Mouse (Mus musculus): ENCODE data around the gene Wdr62.
"Not testable (repeated sequence)": the region's sequence is repeated elsewhere in the genome, so short reads cannot be mapped to it uniquely, and the experiment has no call there.

Gene Wdr62

DNA sequence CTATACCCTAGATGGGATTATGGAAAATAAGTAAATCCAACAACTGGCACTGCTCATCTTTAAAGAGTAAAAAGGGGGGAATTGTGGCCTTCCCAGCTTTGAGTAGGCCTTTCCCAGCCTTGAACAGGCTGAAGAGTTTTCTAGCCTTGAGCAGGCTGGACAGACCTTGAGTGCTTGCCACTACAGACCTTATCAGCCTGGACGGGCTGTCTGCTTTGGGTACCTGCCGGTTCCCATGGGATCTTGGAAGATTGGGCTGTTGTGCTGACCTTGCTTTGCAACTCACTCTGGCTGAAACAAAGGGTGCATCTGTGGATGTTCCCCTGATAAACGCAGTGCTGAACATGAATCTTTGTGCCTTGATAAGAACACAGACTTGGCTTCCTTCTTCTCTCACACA is 66.3 kb downstream of the Wdr62 start:
- no peak for DNase-seq (ENCODE audit: extremely low read depth, insufficient read length, low spot score)

DNA sequence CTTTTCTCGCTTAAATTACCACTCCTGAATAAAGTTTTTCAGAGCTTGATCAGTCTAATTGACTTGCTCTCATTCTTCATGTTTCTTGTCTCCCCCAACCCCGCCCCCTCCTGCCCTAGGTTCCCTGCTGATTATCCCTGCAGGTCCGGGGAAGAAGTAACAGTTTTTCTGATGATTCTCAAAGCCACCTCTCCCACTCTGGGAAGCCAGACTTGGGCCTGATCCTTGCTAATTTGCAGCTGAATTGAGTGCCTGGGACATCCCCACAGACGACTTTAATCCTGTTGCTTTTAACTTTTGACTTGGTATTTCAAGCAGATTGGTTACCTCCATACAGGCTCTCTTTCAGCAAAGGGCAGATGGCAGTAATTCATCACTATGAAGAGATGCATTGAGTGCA is 69.2 kb downstream of the Wdr62 start:
- no peak for DNase-seq (ENCODE audit: extremely low read depth, insufficient read length, low spot score)

DNA sequence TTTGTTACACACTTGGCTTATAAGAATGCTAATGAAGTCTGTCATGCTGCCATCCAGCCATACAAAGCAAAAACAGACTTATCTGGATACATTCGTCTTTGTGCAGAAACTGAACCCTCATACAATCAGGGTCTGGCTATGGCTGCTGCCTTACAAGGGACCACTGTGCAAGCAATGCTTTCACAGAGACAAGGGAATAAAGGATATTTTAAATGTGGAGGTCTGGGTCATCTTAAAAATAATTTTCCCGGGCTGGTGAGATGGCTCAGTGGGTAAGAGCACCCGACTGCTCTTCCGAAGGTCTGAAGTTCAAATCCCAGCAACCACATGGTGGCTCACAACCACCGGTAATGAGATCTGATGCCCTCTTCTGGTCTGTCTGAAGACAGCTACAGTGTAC is 73.9 kb downstream of the Wdr62 start:
- not testable (repeated sequence) for DNase-seq (ENCODE audit: extremely low read depth, insufficient read length, low spot score)

DNA sequence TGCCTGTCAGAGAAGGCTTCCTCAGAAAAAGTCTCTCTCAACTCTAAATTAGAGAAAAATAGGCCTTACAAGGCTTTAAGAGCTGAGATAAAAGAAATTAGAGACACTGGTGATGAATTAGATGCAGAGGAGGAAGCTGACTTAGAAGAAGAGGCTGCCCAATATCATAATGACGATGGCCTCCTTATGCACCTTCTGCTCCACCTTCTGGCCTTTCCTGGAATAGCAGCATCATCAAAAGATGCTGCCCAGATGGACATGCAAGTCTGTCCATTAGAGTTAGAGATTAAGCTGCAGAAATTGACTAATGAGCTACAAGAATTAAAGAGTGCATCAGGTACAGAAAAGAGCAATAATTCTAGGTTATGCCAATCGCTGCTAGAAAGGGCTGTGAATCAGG is 74.8 kb downstream of the Wdr62 start:
- DNase-seq (ENCODE audit: extremely low read depth, insufficient read length, low spot score) = no peak

DNA sequence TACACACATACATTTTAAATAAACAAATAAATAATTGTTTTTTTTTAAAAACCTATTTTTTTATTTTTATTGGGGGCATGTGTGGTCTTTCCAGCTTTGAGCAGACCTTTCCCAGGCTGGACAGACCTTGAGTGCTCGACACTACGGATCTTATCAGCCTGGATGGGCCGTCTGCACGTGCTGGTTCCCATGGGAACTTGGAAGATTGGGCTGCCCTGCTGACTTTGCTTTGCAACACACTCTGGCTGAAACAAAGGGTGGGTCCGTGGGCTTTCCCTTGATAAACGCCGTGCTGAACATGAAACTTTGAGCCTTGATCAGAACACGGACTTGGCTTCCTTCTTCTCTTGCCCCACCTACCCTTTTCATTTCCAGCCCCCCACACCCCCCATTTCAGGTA is 75.8 kb downstream of the Wdr62 start:
- no peak for DNase-seq (ENCODE audit: extremely low read depth, insufficient read length, low spot score)

DNA sequence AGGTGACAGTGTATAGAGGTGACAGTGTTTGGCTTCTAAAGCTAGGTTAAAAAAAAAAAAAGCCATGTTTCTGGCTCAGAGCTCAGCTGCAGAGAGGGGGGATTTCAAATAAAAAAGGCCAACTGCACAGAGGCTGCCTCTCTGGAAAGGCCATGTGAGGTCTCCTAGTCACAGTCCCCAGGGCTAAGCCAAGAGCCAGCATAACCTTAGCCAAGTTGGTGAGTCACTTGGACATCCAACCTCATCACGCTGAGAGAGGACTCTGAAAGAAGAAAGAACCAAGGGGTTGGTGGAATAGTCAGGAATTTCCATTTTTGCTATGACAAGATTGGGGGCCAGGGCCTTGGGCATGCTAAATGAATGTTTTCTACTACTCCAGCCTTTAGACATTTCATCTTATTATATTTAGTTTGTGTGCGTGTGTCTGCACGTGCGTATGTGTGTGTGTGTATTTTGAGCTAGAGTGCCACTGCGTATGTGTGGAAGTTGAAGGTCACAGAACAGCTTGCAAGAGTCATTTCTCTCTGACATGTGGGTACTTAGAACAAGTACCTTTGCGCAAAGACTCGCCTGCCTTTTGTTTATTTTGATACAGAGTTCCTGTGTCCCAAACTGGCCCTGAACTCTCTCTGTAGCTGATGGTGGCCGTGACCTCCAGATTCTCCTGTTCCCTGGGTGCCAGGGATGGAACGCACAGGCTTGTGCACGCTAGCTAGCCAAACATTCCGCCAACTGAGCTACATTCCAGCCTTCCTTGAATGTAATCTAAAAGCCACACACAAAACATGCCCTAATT is 77.1 kb downstream of the Wdr62 start:
- peak; percentile 41 for DNase-seq (ENCODE audit: extremely low read depth, insufficient read length, low spot score)

DNA sequence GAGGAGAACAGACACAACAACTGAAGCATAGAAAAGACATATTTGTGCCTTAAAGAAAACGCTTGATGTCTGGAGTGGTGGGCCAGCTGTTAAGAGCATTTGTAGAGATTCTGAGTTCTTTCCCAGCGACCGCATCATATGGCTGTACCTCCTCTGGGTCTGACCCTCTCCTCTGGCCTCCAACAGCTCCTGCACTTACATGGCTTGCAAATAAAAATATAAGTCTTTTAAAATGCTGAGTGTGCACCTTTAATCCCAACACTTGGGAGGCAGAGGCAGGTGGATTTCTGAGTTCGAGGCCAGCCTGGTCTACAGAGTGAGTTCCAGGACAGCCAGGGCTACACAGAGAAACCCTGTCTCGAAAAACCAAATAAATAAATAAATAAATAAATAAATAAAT is 79.6 kb downstream of the Wdr62 start:
- not testable (repeated sequence) for DNase-seq (ENCODE audit: extremely low read depth, insufficient read length, low spot score)

DNA sequence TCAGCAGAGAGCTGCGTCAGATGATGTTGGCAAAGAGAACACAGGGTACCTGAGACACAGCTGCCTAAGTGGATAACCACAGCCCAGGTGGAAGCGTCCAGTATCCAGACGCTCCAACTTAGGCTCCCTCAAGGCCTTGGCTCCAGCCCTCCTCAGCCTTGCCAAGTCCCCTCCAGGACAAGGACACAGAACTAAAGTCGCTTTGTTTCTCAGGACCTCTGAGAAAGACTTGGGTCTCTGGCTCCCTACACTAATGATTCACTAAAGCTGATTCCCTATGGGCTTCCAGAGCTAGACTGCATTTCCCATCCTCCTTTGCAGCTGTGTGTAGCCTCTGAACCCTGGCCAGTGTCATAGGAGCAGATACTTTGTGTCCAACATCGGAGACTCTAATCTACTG is 80.0 kb downstream of the Wdr62 start:
- DNase-seq (ENCODE audit: extremely low read depth, insufficient read length, low spot score) = no peak

DNA sequence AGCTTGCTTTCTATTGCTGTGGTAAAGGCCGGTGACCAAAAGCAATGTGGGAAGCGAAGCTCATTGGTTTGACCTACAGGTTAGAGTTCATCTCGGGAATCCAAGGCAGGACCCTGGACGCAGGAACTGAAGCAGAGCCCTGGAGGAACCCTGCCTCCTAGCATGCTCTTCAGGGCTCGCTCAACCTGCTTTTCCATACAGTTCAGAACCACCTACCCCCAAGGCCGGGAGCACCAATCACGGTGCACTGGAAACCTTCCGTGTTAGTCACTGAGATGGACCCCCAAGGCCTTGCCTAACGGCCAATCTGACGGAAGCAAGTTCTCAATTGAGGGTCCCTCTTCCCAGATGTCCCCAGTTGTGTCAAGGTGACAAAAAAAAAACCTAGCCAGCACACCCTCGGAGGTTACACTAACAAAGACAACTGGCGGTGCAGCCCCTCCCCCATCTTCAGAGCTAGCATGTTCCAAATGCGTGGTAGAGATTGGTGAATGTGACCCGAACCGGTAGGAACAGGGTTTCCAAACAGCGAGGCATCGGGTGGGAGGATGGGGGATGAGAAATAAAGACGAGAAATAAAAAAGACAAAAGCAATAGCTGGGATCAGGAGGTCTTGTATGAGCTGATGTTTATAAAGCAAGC is 80.6 kb downstream of the Wdr62 start:
- no peak for DNase-seq (ENCODE audit: extremely low read depth, insufficient read length, low spot score)

DNA sequence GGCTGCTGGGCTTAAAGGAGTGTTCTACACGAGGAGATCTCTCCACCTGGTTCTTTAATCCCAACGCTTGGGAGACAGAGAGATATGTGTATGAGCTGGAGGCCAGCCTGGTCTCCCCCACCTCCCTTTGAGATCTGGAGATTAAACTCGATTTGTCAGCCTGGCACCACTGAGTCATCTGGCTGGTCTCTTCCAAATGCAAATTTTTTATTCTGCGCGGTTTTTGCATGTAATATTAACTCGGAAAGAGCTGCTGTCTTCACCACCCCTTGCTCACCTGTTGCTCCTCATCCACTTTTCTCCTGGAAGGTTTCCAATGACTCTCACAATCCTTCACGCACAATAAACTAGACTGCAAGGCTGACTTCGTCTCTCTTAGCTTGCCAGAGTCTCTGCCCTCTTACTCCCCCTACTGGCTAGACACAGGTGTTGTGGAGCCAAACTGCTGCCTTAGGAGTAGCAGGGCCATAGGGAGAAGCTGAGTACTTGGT is 81.7 kb downstream of the Wdr62 start, which contains the start of gene Capns1:
TSS of gene Capns1 (minus strand) at position 331 of the 491 bp plus-strand sequence.
- peak; percentile 64 for DNase-seq (ENCODE audit: extremely low read depth, insufficient read length, low spot score)

DNA sequence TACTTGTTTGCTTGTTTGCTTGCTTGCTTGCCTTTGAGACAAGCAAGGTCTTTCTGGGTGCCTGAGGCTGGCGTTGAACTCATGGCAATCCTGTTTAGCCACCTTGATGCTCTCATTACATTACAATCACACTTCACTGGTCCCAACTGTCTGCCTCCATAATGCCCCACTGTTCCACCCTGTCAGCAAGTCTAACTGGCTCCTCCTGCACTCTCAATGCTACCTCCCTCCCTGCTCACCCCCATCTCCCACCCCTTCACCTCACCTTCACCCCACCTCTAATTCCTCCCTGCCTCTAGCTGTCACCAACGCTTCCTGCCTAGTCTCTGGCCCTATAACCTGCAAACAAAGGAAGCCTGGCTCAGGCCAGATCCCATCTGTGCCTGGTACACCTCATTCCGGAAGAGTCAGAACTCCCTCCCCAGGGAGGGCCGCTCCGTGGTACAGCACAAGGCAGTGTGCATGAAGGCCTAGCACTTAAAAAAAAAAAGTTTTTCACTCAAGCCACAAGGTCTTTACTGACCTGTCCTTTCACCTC is 82.6 kb downstream of the Wdr62 start:
- DNase-seq (ENCODE audit: extremely low read depth, insufficient read length, low spot score) = peak; percentile 28

DNA sequence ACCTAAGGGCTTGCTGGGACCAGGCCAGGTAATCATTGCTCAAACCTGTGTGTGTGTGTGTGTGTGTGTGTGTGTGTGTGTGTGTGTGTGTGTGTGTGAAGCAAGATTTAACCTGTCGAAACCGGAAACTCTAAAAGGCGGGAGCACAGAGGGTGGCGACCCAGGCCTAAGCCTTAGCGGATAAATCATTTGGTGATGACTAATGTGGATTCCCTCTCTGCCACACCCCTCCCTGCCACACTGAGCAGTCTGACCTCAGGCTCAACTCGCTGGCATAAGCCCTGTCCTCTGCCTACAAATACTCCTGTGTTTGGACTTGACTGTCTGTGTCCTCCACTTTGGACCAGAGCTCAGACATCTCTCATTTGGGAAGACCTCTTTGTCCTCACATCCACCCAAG is 84.0 kb downstream of the Wdr62 start:
- DNase-seq (ENCODE audit: extremely low read depth, insufficient read length, low spot score) = peak; percentile 71

DNA sequence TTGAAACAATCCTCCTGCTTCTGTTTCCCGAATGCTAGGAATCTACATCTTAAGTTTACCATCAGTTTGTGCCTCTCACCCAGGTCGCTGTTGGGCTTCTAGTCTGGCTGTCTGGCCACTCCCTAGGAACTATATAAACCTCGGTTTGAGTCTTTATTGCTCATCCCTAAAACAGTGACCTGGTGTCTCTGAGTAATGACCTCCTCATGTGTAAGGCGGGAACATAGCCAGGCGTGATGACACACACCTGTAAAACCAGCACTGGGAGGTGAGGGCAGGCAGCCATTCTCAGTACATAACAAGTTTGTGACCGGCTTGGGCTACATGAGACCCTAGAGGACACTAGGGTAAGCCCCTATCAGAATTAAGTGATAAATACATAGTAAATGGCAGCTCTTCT is 84.8 kb downstream of the Wdr62 start:
- no peak for DNase-seq (ENCODE audit: extremely low read depth, insufficient read length, low spot score)

DNA sequence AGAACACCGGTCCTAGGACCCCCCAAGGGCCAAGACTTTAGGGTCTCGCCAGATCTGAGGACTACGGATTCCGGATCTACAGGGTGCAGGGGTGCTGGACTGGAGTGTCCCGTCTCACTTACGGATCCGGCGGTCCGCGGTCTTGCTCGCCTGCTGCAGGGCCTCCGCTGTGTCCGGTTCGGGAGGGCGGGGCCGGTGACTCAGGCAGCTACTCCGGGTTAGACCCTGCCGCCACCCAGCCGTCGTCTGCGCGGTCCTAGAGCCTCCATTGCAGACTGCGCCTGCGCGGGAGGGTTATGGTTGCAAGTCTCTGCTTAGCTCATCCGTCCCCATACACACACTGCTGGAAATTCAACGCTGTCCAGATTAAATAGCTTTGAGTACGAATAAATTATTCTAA is 85.3 kb downstream of the Wdr62 start:
- DNase-seq (ENCODE audit: extremely low read depth, insufficient read length, low spot score) = peak; percentile 96

DNA sequence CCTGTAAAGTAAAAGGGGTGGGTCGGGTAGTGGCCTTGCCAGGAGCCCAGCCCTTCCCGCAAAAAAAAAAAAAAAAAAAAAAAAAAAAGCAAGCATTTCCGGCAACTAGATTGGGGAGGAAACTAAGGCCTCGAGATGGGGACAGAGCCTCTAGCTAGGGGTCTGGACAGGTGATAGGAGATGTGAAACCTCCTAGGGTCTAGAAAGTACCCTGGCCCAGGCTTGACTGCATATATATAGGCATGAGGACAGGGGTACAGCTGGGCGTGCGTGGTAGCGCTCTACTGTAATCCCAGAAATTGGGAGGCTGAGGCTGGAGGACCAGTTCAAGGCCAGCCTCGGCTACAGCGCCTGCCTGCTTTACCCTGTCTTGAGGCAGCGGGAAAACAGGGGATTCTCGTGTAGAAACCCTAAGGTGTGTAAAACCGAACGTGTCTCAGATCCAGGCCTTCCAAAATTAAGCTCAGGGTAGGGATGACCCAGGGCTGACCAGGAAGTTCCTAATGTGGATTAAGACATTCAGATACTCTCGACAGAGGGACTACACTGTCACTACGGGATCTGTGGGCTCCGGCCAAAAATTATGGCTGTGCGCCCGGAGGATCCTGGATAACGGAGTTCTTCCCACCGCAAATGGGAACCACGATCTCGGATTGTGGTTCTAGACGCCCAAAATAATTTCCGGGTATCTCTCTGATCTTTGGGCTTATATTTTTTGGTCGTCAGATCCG is 86.0 kb downstream of the Wdr62 start:
- DNase-seq (ENCODE audit: extremely low read depth, insufficient read length, low spot score) = peak; percentile 37

DNA sequence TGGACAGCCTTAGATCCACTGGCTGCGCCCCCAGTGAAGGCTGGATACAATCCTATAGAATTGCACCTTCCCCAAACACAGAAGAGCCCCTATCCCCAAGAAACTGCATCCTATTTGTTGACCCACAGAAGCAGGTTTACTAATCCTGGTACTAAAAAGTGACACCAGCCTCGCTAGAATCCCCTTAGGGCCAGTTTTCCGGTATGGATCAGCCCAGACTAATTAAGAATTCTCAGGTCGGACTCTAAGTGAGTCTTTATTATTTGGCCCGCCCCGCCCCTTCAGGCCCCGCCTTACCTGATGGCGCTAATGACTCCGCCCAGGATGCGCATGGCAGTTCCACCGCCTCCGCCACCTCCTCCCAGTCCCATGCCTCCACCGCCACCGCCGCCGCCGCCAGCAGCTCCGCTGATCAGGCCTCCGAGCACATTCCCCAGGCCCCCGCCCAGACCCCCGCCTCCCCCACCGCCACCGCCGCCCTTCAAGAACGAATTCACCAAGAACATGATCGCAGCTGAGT is 86.6 kb downstream of the Wdr62 start:
- DNase-seq (ENCODE audit: extremely low read depth, insufficient read length, low spot score) = peak; percentile 66

DNA sequence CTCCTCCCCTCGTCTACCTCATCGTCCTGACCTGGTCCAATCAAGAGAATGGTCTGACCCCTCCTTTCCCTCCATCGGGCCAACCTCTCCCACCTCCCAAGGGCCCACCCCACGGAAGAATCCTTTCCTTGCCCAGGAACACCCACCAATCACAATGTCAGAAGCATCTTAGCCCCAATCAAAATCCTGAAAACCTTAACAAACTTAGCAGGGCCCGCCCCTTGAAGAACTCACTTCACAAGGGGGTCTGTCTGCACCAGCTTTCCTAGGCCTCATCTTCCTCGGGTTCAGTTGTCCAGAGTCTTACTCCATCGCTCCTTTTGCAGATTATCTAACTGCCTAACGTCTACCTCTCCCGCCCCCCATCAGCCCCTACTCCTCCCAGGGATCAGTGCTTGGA is 87.2 kb downstream of the Wdr62 start:
- no peak for DNase-seq (ENCODE audit: extremely low read depth, insufficient read length, low spot score)

DNA sequence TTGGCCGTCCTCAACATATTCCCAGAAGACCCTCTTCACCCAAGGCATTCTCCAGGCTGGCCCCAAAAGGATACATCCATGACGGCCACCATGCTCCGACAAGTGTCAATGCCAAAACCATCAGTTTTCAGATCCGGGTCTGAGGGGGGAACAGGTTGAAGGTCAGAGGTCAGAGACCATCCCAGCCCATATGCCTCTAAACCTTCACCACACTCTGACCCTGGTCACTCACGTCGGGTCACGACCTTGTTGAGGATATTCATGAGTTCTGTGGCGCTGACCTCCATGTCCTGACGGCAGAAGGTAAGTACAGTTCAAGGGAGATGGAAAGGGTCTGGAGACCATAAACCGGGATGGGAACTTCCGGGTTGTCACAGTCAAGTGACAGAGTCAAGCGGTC is 88.1 kb downstream of the Wdr62 start:
- DNase-seq (ENCODE audit: extremely low read depth, insufficient read length, low spot score) = no peak
